Mouse (Mus musculus) erythroblast, embryonic 14.5 days (primary cell): ENCODE results near the gene Acss3.

ENCODE experiments used
- GATA1 ChIP-seq: IDR thresholded peaks from 2 replicates; pipeline ENCODE4 v1.6.1; 2012; ENCODE audit warnings: low read length, inconsistent platforms, mixed read lengths
- TAL1 ChIP-seq: IDR thresholded peaks from 3 replicates; pipeline ENCODE4 v1.6.1; 2012; ENCODE audit warnings: low read length, inconsistent platforms, mixed read lengths

DNA sequence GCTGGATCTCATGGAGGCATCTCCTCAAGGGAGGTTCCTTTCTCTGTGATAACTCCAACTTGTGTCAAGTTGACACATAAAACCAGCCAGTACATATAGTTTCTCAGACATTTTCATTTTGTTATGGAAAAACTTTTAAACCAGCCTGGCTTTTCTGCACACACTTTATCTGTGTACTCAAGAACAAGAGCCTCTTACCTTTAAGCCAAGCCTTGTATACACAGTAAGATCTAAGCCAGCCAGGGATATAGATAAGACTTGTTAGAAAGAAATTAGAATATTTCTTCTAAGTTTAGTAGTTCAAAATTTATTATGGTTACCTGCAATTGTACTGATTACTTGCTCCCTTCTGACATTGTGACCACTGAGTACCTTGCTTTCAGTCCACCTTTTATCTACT, 209.2 kb downstream of the Acss3 start:
- TF ChIP-seq TAL1 (no peak), GATA1 (no peak)
